Mouse (Mus musculus) embryo, embryonic 10.5 days (tissue): Measurements from ENCODE around the gene Slc25a11.

Experiments
- DNase-seq: peaks from one replicate; pipeline ENCODE4 v3.0.0-alpha.2; 2015; ENCODE audit warnings: low spot score

Gene Slc25a11

GRCm38 (mm10) chr11:70651391-70651790 is 4.1 kb upstream of the Slc25a11 start:
- DNase-seq = no peak

DNA sequence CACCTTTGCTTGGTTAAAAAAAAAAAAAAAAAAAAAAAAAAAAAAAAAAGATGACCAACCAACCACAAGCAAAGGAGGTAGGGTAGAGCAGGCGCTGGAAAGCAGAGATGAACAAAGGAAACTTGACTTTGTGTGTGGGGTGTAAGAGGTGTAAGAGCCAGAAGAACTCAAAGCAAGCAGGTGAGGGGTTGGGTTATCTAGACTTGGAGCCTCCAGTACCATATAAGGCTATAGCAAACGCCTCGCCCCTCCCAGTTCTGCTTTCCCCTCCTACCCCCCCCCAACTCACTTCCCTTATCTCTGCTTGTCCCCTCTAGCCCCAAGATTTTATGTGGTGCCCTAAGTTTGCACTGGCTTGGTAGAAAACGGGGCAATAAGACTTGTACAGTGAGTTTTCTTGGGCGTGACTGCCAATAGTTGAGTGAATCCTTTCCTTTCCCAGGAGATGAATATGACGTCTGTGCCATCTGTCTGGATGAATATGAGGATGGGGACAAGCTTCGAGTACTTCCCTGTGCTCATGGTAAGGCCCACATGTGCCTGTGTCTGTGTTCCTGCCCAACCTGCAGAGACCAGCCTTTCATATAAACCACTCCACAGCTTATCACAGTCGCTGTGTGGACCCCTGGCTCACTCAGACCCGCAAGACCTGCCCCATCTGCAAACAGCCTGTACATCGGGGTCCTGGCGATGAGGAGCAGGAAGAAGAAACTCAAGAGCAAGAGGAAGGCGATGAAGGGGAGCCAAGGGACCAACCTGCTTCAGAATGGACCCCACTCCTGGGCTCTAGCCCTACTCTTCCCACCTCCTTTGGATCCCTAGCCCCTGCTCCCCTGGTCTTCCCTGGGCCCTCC is 3.3 kb upstream of the Slc25a11 start:
- no peak for DNase-seq

- DNase-seq = no peak
Measured at GRCm38 (mm10) chr11:70649185-70649734, 2.0 kb upstream of the Slc25a11 start.

- no peak for DNase-seq
Measured at GRCm38 (mm10) chr11:70648512-70648911, 1.2 kb upstream of the Slc25a11 start.

DNA sequence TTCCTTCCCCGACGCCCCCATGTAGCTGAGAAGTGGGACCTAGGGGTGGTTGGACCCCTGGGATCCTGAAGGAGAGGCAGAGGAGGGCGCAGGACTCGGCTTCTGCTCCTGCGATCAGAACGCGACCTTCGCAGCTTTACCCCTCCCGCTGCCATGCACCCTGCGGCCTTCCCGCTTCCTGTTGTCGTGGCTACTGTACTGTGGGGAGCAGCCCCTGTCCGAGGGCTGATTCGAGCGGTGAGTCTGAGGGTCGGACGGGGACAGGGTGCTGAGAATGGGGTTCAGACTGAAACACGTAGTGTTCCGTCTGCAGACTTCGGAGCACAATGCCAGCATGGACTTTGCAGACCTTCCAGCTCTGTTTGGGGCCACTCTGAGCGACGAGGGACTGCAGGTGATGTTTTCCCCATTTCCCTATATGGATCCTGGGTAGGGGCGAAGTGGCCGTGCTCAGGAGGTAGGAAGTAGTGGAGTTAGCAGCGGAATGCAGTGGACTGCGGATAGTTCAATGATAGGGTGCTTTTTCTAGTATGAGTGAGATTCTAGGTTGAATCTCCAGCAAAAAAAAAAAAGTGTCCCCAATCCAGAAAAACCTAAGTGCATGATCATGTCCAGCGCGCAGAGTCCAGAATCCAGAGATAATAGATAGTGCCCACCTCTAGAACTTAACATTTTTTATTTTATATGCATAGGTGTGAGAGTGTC is 589 bp upstream of the Slc25a11 start:
- DNase-seq = no peak

DNA sequence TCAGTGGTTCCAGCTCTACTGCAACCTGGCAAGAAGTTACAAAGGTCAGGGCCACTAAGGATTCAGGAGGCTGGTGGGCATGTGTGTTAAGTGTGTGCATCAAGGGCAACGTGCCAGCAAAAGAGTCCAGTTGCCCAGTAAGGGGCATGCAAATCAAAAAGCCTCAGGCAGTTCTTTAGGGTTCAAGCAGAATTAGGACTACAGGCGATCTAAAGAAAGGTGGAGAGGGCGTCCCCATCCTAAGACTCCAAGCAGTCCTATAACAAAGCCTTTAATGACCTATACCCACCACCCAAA is 1.1 kb downstream of the Slc25a11 start:
- DNase-seq = peak; percentile 16

DNA sequence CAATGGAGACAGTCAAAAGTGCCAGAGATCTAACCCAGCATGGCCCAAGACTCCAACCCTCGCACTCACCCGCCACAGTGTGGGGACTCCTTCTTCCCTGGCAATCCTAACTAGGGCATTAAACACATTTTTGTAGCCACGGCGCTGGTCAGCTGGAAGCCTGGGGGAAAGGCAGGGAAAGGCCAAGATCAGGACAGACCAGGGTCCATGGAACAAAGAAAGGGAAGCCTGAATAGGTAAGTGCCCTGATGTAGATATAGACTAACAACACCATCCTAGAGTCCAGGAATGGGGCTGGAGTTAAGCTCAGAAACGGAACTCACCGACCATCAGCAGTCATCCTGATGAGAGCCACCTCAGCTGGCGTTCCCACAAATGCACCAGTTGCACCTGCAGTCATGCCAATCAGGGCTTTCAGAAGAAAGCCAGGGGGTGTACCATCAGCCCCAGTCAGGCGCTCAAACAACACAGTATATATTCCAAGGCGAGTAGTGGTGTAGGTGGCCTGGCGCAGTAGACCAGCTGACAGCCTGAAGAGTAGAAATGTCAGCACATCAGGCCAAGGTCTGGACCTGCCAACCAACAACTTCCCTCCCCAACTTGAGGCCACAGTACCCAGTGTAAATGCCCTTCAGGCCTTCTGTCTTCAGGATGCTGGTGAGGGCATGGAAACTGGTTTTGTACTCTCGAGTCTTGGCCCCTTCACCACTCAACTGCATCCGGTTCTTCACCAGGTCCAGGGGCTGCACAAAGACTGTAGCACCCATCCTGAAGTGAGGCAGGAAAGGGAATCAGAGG is 1.6 kb downstream of the Slc25a11 start:
- DNase-seq = no peak

- DNase-seq = no peak
Measured at GRCm38 (mm10) chr11:70644564-70645103, 2.6 kb downstream of the Slc25a11 start.

- DNase-seq = no peak
Measured at GRCm38 (mm10) chr11:70643051-70643450, 4.2 kb downstream of the Slc25a11 start.

- no peak for DNase-seq
Measured at GRCm38 (mm10) chr11:70641241-70641640, 6.0 kb downstream of the Slc25a11 start.

- DNase-seq = no peak
Measured at GRCm38 (mm10) chr11:70639976-70640375, 7.3 kb downstream of the Slc25a11 start.

DNA sequence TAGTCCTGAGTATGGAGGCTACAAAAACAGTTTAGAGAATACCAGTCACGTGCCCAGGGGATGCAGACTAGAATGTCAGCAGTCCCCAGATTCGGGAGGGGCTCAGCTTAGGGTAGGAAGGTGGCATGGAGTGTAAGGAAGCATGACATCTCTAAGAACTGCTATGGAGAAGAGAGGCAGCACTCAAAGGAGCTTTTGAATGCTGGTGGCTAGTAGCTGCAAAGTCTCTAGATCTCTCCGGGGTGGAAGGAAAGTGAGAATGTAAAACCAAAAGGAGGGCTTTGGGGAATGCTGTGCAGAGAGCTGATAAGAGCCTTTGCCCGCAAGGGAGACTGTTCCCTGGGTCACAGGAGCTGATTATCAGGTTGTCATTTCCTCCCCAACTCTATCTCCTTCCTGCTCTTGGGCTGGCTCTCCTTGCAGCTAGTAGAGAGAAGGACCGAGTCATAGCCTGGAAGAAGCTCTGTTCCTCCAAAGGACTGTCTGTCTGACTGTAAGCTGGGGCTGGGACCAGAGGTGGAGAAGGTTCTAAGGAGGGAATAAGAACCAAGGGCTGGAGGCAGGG is 8.5 kb downstream of the Slc25a11 start, which contains the start of gene Gp1ba:
Gene Gp1ba (plus strand): TSS at position 409 of the 565 bp plus-strand sequence.
- DNase-seq = no peak

DNA sequence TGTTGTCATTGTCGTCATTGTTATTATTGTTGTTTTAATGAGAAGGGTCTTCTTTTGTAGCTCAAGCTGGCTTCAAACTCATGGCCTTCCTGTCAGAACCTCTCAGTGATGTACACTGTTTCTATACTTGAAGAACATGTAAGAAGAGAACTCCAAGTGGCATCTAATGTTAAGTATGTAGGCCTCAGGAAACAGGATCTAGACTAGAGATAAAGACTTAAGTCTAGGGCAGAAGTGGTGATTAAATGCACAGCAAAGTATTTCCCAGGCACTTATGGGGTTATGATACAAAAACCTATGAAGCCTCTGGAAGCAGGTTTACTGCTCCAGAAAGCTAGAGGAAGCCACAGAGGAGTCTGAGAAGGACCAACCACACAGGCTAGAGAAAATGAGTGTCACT is 9.0 kb downstream of the Slc25a11 start:
- no peak for DNase-seq

DNA sequence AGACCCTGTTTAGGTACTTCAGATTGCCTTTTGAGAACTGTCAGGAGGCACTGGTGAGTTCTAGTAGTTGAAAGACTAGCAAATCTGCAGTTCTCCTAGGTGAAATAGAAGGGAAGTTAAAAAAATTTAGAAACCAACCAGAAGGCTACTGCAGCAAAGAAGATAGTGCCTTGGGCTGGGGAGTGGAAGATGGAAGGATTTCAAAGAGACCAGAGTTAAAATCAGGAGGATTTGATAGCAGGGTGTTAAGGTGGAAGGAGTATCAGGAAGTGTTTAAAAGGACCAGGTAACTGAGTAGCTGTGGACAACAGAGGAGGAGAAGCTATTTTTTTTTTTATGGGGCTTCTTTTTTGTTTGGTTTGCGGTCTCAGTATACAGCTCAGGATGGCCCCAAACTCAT is 9.5 kb downstream of the Slc25a11 start:
- no peak for DNase-seq

- no peak for DNase-seq
Measured at GRCm38 (mm10) chr11:70635601-70636000, 11.7 kb downstream of the Slc25a11 start.

- no peak for DNase-seq
Measured at GRCm38 (mm10) chr11:70630129-70630528, 17.1 kb downstream of the Slc25a11 start.

DNA sequence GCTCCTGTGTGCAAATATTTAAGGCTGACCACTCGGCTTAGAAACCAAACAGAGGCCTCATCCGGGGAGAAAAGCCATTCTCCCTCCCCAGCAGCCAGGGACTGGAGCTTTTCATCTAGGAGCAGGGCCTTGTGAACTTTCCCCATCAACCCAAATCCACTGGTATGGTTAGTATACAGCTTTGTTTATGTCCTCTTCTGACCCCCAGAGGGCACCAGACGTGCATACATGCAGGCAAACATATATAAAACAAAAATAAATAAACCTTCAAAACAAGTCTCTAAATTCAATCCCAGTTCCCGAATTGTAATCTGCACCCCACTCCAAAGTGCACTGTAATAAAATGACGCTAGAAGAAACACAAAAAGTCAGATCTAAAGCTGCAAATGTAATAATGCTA is 17.7 kb downstream of the Slc25a11 start:
- peak; percentile 29 for DNase-seq

GRCm38 (mm10) chr11:70628431-70628830 is 18.8 kb downstream of the Slc25a11 start:
- no peak for DNase-seq

DNA sequence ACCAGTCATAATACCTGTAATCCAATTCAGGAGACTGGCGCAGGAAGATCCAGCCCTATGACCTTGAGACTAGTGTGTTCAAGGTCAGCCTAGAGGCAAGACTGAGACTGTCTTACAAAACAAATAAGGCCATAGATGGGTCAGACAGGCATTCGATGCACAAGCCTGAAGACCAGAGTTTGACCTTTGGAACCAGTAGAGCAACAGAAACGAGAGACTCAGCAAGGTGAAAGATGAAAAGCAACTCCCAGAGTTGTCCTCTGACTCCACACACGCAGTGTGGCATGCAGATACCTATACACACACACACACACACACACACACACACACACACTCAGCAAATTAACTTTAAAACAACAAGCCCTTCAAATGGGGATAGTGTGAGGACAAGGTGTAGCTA is 20.4 kb downstream of the Slc25a11 start:
- no peak for DNase-seq

GRCm38 (mm10) chr11:70625473-70625872 is 21.8 kb downstream of the Slc25a11 start:
- DNase-seq = peak; percentile 77

- DNase-seq = no peak
Measured at GRCm38 (mm10) chr11:70623053-70623742, 24.1 kb downstream of the Slc25a11 start.
